Mouse (Mus musculus): ENCODE measurements around the gene Ciao2a.

Gene Ciao2a

DNA sequence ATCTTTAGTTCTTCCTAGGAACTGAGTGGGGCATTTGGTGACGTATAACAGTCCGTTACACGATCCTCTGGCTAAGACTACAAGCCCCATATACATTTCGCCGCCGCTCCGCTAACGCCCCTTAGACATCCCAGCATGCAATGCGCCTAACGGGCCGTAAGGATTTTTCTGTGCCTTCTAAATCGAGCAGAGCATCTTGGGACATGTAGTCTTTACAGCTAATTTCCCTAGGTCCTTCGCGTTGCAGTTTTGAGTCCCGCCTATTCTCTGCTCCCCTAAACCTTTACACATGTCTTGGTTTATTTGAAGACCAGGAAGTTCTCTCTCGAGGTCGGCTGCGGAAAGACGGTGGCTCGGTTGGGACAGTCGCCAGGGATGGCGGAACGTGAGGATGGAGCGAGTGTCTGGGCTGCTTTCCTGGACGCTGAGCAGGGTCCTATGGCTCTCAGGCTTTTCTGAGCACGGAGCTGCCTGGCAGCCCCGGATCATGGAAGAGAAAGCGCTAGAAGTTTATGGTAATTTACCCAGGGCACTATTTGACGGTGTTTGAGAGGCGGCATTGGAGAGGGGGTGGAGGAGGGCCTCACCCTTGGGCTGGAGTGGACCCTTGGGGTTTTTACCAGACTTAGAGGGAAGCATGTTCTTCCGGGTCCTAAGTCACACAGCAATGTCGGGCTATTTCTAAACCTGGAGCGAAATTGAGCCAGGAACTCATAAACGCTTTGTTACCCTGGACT is at the start of gene Ciao2a, which contains the start of gene Snx1:
TSS of gene Ciao2a (plus strand) at position 156 of the 737 bp plus-strand sequence.
TSS of gene Snx1 (minus strand) at position 132 of the 737 bp plus-strand sequence.
- DNase-seq, result peak; percentile 97

DNA sequence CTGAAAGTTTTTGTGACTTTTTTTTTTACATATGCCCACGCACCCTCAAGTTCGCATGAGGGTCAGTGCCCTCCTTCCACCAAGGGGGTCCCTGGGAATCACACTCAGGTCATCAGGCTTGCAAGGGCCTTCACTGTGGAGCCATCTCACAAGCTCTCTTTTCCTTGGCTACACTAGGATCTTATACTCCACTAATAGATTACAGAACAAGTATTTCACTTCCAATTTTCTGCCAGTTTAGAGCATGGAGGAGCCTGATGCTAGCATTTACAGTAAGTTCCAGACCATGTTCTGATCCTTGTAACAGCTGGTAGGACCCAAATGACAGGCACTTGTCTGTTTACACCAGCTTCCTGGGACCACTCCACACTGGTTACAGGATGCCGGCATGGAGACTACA is 48.3 kb upstream of the Ciao2a start:
- no peak for DNase-seq

- DNase-seq, result no peak
Measured at GRCm38 (mm10) chr9:66078493-66078892, 47.9 kb upstream of the Ciao2a start.

DNA sequence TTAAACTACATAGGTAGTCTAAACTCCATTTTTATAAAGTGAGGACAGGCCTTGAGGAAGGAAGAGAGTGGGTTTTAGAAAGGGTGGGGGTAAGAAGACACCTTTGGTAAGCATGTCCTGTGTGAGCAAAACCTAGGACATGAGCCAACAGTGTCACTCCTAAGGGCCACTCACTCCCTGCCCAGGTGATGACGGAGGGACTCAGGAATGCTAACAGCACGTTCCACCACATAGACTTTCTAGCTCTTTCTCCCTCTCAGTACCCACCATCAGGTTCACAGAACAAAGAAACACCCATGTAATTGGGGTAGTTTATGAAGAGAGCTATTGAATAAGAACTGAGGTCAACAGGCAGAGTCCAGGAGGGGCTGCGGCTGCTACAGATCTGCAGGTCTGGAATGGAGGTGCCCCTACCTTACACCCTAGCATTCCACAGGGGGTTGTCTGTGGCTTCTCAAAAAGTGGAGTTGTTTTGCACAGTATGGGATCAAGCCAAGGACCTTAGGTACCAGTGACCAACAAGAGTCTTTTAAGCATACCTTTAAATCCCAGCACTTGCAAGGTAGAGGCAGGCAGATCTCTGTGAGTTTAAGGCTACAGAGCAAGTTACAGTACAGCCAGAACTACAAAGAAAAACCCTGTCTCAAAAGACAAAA is 45.5 kb upstream of the Ciao2a start:
- DNase-seq, result peak; percentile 52

- no peak for DNase-seq
Measured at GRCm38 (mm10) chr9:66081999-66082398, 44.4 kb upstream of the Ciao2a start.

DNA sequence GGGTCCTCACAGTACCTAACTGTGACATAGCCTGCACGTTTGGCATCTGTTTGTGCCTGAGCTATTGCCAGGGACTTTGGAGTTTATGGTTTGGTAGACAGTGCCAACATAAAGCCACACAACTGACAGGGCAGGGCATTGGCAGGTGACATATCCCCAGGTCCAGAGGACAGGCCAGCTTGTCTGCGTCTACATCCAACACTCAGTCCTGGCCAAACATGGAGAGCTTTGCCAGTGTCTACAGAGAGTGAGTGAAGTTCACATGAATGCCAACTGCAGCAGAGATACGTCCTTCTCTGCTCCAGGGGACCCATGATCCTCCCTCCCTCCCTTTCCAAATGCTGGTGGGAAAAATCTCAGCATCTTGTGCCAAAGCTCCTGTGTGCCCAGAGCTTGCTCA is 42.2 kb upstream of the Ciao2a start:
- DNase-seq, result no peak

- no peak for DNase-seq
Measured at GRCm38 (mm10) chr9:66087062-66087461, 39.3 kb upstream of the Ciao2a start.

GRCm38 (mm10) chr9:66088411-66088810 is 38.0 kb upstream of the Ciao2a start:
- DNase-seq, result peak; percentile 78

GRCm38 (mm10) chr9:66090593-66091244 is 35.7 kb upstream of the Ciao2a start:
- DNase-seq, result no peak

GRCm38 (mm10) chr9:66091327-66092231 is 34.8 kb upstream of the Ciao2a start:
- peak; percentile 59 for DNase-seq

- DNase-seq, result peak; percentile 29
Measured at GRCm38 (mm10) chr9:66092664-66093063, 33.7 kb upstream of the Ciao2a start.

GRCm38 (mm10) chr9:66101577-66101976 is 24.8 kb upstream of the Ciao2a start:
- DNase-seq, result no peak

- DNase-seq, result no peak
Measured at GRCm38 (mm10) chr9:66102668-66103067, 23.7 kb upstream of the Ciao2a start.

- DNase-seq, result no peak
Measured at GRCm38 (mm10) chr9:66104601-66105000, 21.8 kb upstream of the Ciao2a start.

DNA sequence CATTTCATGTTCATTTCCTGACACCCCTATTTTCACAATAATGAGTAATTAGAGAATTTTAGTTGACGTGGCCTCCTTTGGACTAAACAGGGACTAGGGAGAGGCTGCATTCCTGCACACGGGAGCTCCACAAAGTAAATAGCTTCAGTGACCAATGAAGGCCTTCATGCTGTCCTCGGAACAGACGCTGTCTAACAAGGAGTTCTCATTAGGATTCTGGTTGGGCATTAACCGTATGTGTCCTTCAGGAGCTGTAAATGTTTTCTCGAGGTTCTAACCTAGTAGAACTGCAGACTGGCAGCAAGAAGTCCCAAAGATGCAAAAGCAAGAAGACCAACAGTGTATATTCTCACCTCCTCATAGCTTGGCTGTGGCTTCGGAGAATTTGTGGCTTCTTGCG is 21.2 kb upstream of the Ciao2a start:
- DNase-seq, result no peak

- DNase-seq, result no peak
Measured at GRCm38 (mm10) chr9:66109574-66109973, 16.8 kb upstream of the Ciao2a start.

GRCm38 (mm10) chr9:66110126-66110525 is 16.3 kb upstream of the Ciao2a start:
- no peak for DNase-seq

- DNase-seq, result no peak
Measured at GRCm38 (mm10) chr9:66110611-66111379, 15.6 kb upstream of the Ciao2a start.

GRCm38 (mm10) chr9:66114341-66114740 is 12.1 kb upstream of the Ciao2a start:
- peak; percentile 6 for DNase-seq

DNA sequence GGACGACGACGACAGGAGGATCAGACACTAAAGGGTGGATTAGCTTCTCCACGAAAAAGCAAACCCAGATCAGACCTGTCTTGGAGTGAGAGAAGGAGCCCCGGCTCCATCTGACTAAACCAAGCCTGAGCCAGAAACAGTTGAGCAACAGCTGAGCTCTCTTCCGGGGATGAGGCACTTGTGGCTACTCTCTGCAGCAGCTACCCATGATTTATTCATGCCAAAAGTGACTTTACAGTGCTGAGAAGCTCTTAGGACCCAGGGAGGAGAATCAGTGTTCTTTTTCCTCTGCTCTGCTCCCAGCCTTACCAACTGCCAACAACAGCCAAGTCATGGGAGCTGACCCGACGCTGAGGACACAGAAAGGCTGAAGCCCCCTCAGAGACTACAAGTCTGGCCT is 9.5 kb upstream of the Ciao2a start:
- peak; percentile 35 for DNase-seq

GRCm38 (mm10) chr9:66119498-66119897 is 6.9 kb upstream of the Ciao2a start:
- DNase-seq, result no peak

- DNase-seq, result no peak
Measured at GRCm38 (mm10) chr9:66120106-66120505, 6.3 kb upstream of the Ciao2a start.
